Mouse (Mus musculus) myocyte (in vitro differentiated cells): Measurements from ENCODE around the gene Trpc3.
"Not testable (repeated sequence)": the region's sequence is repeated elsewhere in the genome, so short reads cannot be mapped to it uniquely, and the experiment has no call there.

Experiments
- CEBPB ChIP-seq: IDR thresholded peaks from 2 replicates; pipeline ENCODE4 v1.6.1; 2011; ENCODE audit warnings: mild to moderate bottlenecking, moderate library complexity; ENCODE audit not compliant: poor library complexity, insufficient read depth, severe bottlenecking
- E2F4 ChIP-seq: IDR thresholded peaks from one replicate; pipeline ENCODE4 v1.6.1; 2011; ENCODE audit warnings: mild to moderate bottlenecking, control low read depth, moderate library complexity; ENCODE audit not compliant: insufficient read depth
- MAX ChIP-seq: IDR thresholded peaks from one replicate; pipeline ENCODE4 v1.6.1; 2011; ENCODE audit warnings: low read depth, mild to moderate bottlenecking, control low read depth
- MYOD1 ChIP-seq, 3 experiments: IDR thresholded peaks; one replicate each; pipeline ENCODE4 v1.6.1; 2011; ENCODE audit warnings: control low read depth in 2 of 3, low read depth in 2 of 3, mild to moderate bottlenecking in 2 of 3, moderate library complexity in 1 of 3; ENCODE audit not compliant: insufficient read length in 2 of 3, control insufficient read depth in 1 of 3
- MYOG ChIP-seq, 3 experiments: IDR thresholded peaks; one replicate each; pipeline ENCODE4 v1.6.1; 2011; ENCODE audit warnings: control low read depth in 2 of 3, low read depth in 2 of 3, mild to moderate bottlenecking in 2 of 3; ENCODE audit not compliant: insufficient read length in 2 of 3, control insufficient read depth in 1 of 3, insufficient read depth in 1 of 3
- POLR2A ChIP-seq: IDR thresholded peaks from one replicate; pipeline ENCODE4 v1.6.1; 2011; ENCODE audit warnings: low read depth, mild to moderate bottlenecking, control low read depth, moderate library complexity; ENCODE audit not compliant: insufficient read length
- POLR2AphosphoS2 ChIP-seq: IDR thresholded peaks from one replicate; pipeline ENCODE4 v1.6.1; 2011; ENCODE audit warnings: low read depth, control low read depth; ENCODE audit not compliant: insufficient read length
- REST ChIP-seq: IDR thresholded peaks from one replicate; pipeline ENCODE4 v1.6.1; 2011; ENCODE audit warnings: mild to moderate bottlenecking, control low read depth, moderate library complexity; ENCODE audit not compliant: insufficient read depth, insufficient read length
- SRF ChIP-seq: IDR thresholded peaks from one replicate; pipeline ENCODE4 v1.6.1; 2011; ENCODE audit warnings: low read depth; ENCODE audit not compliant: control insufficient read depth, insufficient read length
- TCF12 ChIP-seq: IDR thresholded peaks from one replicate; pipeline ENCODE4 v1.6.1; 2011; ENCODE audit warnings: mild to moderate bottlenecking, control low read depth; ENCODE audit not compliant: poor library complexity, insufficient read depth, severe bottlenecking
- TCF3 ChIP-seq: IDR thresholded peaks from one replicate; pipeline ENCODE4 v1.6.1; 2011; ENCODE audit warnings: low read depth, control low read depth; ENCODE audit not compliant: insufficient read length
- USF1 ChIP-seq: IDR thresholded peaks from one replicate; pipeline ENCODE4 v1.6.1; 2011; ENCODE audit warnings: low read depth, mild to moderate bottlenecking, control low read depth, moderate library complexity

GRCm38 (mm10) chr3:36645245-36645559, 44.8 kb downstream of the Trpc3 start:
- not testable (repeated sequence) for TF ChIP-seq REST; USF1; E2F4; TCF3; CEBPB; POLR2A; MAX; SRF; POLR2AphosphoS2; MYOG (IDR thresholded peaks at IDR 0.05; ENCODE audit: control insufficient read depth in 1 of 3, insufficient read depth in 1 of 3, insufficient read length in 2 of 3, low read depth in 2 of 3); MYOD1 (IDR thresholded peaks at IDR 0.05; ENCODE audit: control insufficient read depth in 1 of 3, insufficient read length in 2 of 3, low read depth in 2 of 3); TCF12
